Mouse (Mus musculus) fibroblast of lung, adult 2 months (primary cell): ENCODE measurements around the gene Cpd.
A peak's percentile ranks its signal among the peaks of the same experiment; 100 is the strongest.

Experiments
- DNase-seq: peaks from one replicate; pipeline ENCODE4 v3.0.0-alpha.2; 2011; ENCODE audit warnings: low read depth

The Cpd gene

GRCm38 (mm10) chr11:76846878-76847222 is at the start of gene Cpd:
Cpd (minus strand) TSS chr11:76847018.
- DNase-seq: peak; percentile 85

GRCm38 (mm10) chr11:76896360-76896759 is 49.5 kb upstream of the Cpd start:
- DNase-seq: no peak

GRCm38 (mm10) chr11:76894240-76894639 is 47.4 kb upstream of the Cpd start:
- DNase-seq: no peak

- no peak for DNase-seq
Measured at GRCm38 (mm10) chr11:76893570-76893969, 46.8 kb upstream of the Cpd start.

- DNase-seq: no peak
Measured at GRCm38 (mm10) chr11:76892972-76893371, 46.2 kb upstream of the Cpd start.

GRCm38 (mm10) chr11:76891738-76892349 is 45.0 kb upstream of the Cpd start:
- DNase-seq: no peak

- no peak for DNase-seq
Measured at GRCm38 (mm10) chr11:76891171-76891570, 44.4 kb upstream of the Cpd start.

- no peak for DNase-seq
Measured at GRCm38 (mm10) chr11:76889339-76890164, 42.7 kb upstream of the Cpd start.

GRCm38 (mm10) chr11:76884451-76884850 is 37.6 kb upstream of the Cpd start:
- no peak for DNase-seq

- DNase-seq: no peak
Measured at GRCm38 (mm10) chr11:76879816-76880215, 33.0 kb upstream of the Cpd start.

- DNase-seq: no peak
Measured at GRCm38 (mm10) chr11:76874766-76875165, 27.9 kb upstream of the Cpd start.

GRCm38 (mm10) chr11:76873865-76874264 is 27.0 kb upstream of the Cpd start:
- no peak for DNase-seq

- DNase-seq: no peak
Measured at GRCm38 (mm10) chr11:76872556-76873234, 25.9 kb upstream of the Cpd start.

- no peak for DNase-seq
Measured at GRCm38 (mm10) chr11:76861185-76861584, 14.4 kb upstream of the Cpd start.

- DNase-seq: no peak
Measured at GRCm38 (mm10) chr11:76859261-76859660, 12.4 kb upstream of the Cpd start.

- no peak for DNase-seq
Measured at GRCm38 (mm10) chr11:76858781-76859180, 12.0 kb upstream of the Cpd start.

- no peak for DNase-seq
Measured at GRCm38 (mm10) chr11:76857111-76857510, 10.3 kb upstream of the Cpd start.

GRCm38 (mm10) chr11:76856601-76857000 is 9.8 kb upstream of the Cpd start:
- DNase-seq: no peak

GRCm38 (mm10) chr11:76854475-76855341 is 7.9 kb upstream of the Cpd start:
- no peak for DNase-seq

- no peak for DNase-seq
Measured at GRCm38 (mm10) chr11:76851512-76851911, 4.7 kb upstream of the Cpd start.

- DNase-seq: peak; percentile 50
Measured at GRCm38 (mm10) chr11:76849596-76849995, 2.8 kb upstream of the Cpd start.

GRCm38 (mm10) chr11:76848081-76848480 is 1.3 kb upstream of the Cpd start:
- no peak for DNase-seq
